17 mouse cellular contexts compared by ENCODE assay signal in genomic region chr16:28936181-28936792, GRCm38 (mm10). TPM values are rescaled to one million over a fixed set of nuclear protein-coding genes. Genes with fewer than 3 reads are reported as not detected.
A peak's percentile ranks its signal among the peaks of the same experiment; 100 is the strongest.
DNase-seq lines count a peak whose midpoint lies in the region; ATAC-seq lines count a peak whose summit lies in the region.
"Had no signal": no experiment of that assay in that cellular context is flagged by ENCODE, and none has a peak within 500 bp of the region (broad histone marks: within the 10 kb centered on the region; RNA-seq: fewer than 3 reads in every experiment).

No protein-coding gene starts in this region.

- ATAC-seq in neural tube, embryonic 15.5 days (ENCODE audit: low FRiP score) = no peak
- ATAC-seq in embryonic facial prominence, embryonic 14.5 days (ENCODE audit: low read depth) = no peak
- ATAC-seq: hindbrain, embryonic 16.5 days had no signal

- no peaks in the 10 kb centered on the region for H3K9me3 ChIP-seq in neural tube, embryonic 15.5 days (replicated peaks)
- H3K9me3 ChIP-seq in embryonic facial prominence, embryonic 14.5 days (ENCODE audit: control insufficient read depth, low read length) = no peaks in the 10 kb centered on the region
- H3K9me3 ChIP-seq: embryonic facial prominence, embryonic 15.5 days; midbrain, embryonic 10.5 days had no signal

- no peak overlapping the region for H3K4me3 ChIP-seq in neural tube, embryonic 15.5 days (replicated peaks)
- no peak overlapping the region for H3K4me3 ChIP-seq in embryonic facial prominence, embryonic 14.5 days (ENCODE audit: low read depth, low read length)
- H3K4me3 ChIP-seq: embryonic facial prominence, embryonic 15.5 days; midbrain, embryonic 10.5 days; myocyte had no signal

- H3K9ac ChIP-seq in neural tube, embryonic 15.5 days (replicated peaks) = no peak overlapping the region
- no peak overlapping the region for H3K9ac ChIP-seq in embryonic facial prominence, embryonic 14.5 days (ENCODE audit: low read depth, low read length)
- H3K9ac ChIP-seq: embryonic facial prominence, embryonic 15.5 days; liver, embryonic 14.5 days had no signal

- H3K4me1 ChIP-seq in neural tube, embryonic 15.5 days = peaks cover 4% of the 10 kb centered on the region; the same call in 1 of the 2 replicates
- no peaks in the 10 kb centered on the region for H3K4me1 ChIP-seq in embryonic facial prominence, embryonic 14.5 days (ENCODE audit: control insufficient read depth, insufficient read depth, low read length)
- H3K4me1 ChIP-seq: embryonic facial prominence, embryonic 15.5 days had no signal

- H3K4me2 ChIP-seq in neural tube, embryonic 15.5 days = no peak overlapping the region
- H3K4me2 ChIP-seq in embryonic facial prominence, embryonic 14.5 days (ENCODE audit: low read depth, low read length) = no peak overlapping the region
- H3K4me2 ChIP-seq: embryonic facial prominence, embryonic 15.5 days had no signal

- WGBS in neural tube, embryonic 15.5 days = 75% methylated on average over 7 of the region's 7 CpGs
- WGBS in embryonic facial prominence, embryonic 14.5 days = 46% methylated on average over 7 of the region's 7 CpGs

- H3K27me3 ChIP-seq in neural tube, embryonic 15.5 days (replicated peaks) = no peaks in the 10 kb centered on the region
- no peaks in the 10 kb centered on the region for H3K27me3 ChIP-seq in embryonic facial prominence, embryonic 14.5 days (replicated peaks; ENCODE audit: control insufficient read depth, insufficient read depth, low read length)
- H3K27me3 ChIP-seq: embryonic facial prominence, embryonic 15.5 days had no signal

- DNase-seq in heart, adult 11 months = peak; percentile 49
- no peak for DNase-seq in heart, postnatal 10 days
- peak; percentile 34 for DNase-seq in neural tube, embryonic 10.5 days (ENCODE audit: extremely low spot score, low spot score)
- peak; percentile 49 for DNase-seq in embryonic facial prominence, embryonic 14.5 days (ENCODE audit: low spot score)
- DNase-seq in c-Kit-positive CD71-positive TER-119-positive erythroid progenitor cells, embryonic 14.5 days (ENCODE audit: low spot score) = no peak
- no peak for DNase-seq in ovary, adult 18-20 months (ENCODE audit: low spot score)
- no peak for DNase-seq in urinary bladder, adult 2 months (ENCODE audit: low spot score)
- DNase-seq: cerebellum, adult 9-11 months; kidney, adult 18-20 months; lung, postnatal 10 days; thymus, postnatal 14 days had no signal

- intact Hi-C loops in heart, postnatal 10 days (cut with DNase I) = no loop called here

- H3K27ac ChIP-seq in neural tube, embryonic 15.5 days (replicated peaks) = no peak overlapping the region
- H3K27ac ChIP-seq in embryonic facial prominence, embryonic 14.5 days (replicated peaks; ENCODE audit: low read depth, low read length) = no peak overlapping the region
- H3K27ac ChIP-seq: embryonic facial prominence, embryonic 15.5 days; liver, embryonic 14.5 days; midbrain, embryonic 10.5 days had no signal

- no peaks in the 10 kb centered on the region for H3K36me3 ChIP-seq in neural tube, embryonic 15.5 days
- no peaks in the 10 kb centered on the region for H3K36me3 ChIP-seq in embryonic facial prominence, embryonic 14.5 days (ENCODE audit: control insufficient read depth, insufficient read depth, low read length)
- H3K36me3 ChIP-seq: embryonic facial prominence, embryonic 15.5 days; midbrain, embryonic 10.5 days had no signal

RNA-seq across cellular contexts. Expression of gene Mb21d2, which starts 6.8 kb away (rescaled TPM):
- 10 to 100 TPM in 1 of 2 experiments, 1 to 10 TPM in 1; 7.4 to 11.9 TPM for total RNA-seq in heart, postnatal 10 days (2021)
- polyA plus RNA-seq in neural tube, embryonic 15.5 days (2015; fragmentation: Nextera tagmentation; extraction: Ambion mirVana) = 17.5 and 21.4 TPM in 2 replicates
- polyA plus RNA-seq in embryonic facial prominence, embryonic 14.5 days (2014; fragmentation: Nextera tagmentation; extraction: Ambion mirVana) = 7.3 and 7.6 TPM in 2 replicates
- polyA plus RNA-seq in urinary bladder, adult 2 months (2012; rRNA removed) = 8.1 and 9.5 TPM in 2 replicates

Comparison
In these comparisons a context has a peak if more than half of its experiments do, and no peak if none do; other contexts are left out.
1. DNase-seq: peak in heart, adult 11 months (single experiment), neural tube, embryonic 10.5 days (single experiment) and embryonic facial prominence, embryonic 14.5 days (single experiment); none in heart, postnatal 10 days (0 of 2), c-Kit-positive CD71-positive TER-119-positive erythroid progenitor cells, embryonic 14.5 days (single experiment), ovary, adult 18-20 months (single experiment) and urinary bladder, adult 2 months (single experiment).